Mouse (Mus musculus) WW6 (cell line): ENCODE measurements around the gene Olfr1177-ps.

Experiments used
- DNase-seq: peaks from one replicate; pipeline ENCODE4 v3.0.0-alpha.2; 2013; ENCODE audit warnings: low read depth, low spot score

The Olfr1177-ps gene

GRCm38 (mm10) chr2:88346392-88346791 lies at the start of gene Olfr1177-ps:
Olfr1177-ps (minus strand) TSS chr2:88346492.
- DNase-seq = no peak

- DNase-seq = no peak
Observed at GRCm38 (mm10) chr2:88386762-88387161, 40.5 kb upstream of the Olfr1177-ps start, which contains the start of gene Olfr1178. Olfr1178 (plus strand) TSS chr2:88387062.

- DNase-seq = no peak
Observed at GRCm38 (mm10) chr2:88356304-88356703, 10.0 kb upstream of the Olfr1177-ps start.

GRCm38 (mm10) chr2:88336421-88336820 lies 9.9 kb downstream of the Olfr1177-ps start, which contains the start of gene Olfr1176:
Olfr1176 (plus strand) TSS chr2:88336721.
- no peak for DNase-seq

- DNase-seq = no peak
Observed at GRCm38 (mm10) chr2:88327115-88327514, 19.2 kb downstream of the Olfr1177-ps start, which contains the start of gene Olfr1175-ps. Olfr1175-ps (minus strand) TSS chr2:88327215.

- no peak for DNase-seq
Observed at GRCm38 (mm10) chr2:88315035-88315434, 31.3 kb downstream of the Olfr1177-ps start, which contains the start of gene Olfr1174-ps. Olfr1174-ps (minus strand) TSS chr2:88315135.
